Mouse (Mus musculus) layer of hippocampus, adult 11-12 months (tissue): ENCODE measurements around the gene Esyt3.

ENCODE experiments used
- DNase-seq: peaks from one replicate; pipeline ENCODE4 v3.0.0; 2022; ENCODE audit warnings: low spot score

Esyt3 gene

DNA sequence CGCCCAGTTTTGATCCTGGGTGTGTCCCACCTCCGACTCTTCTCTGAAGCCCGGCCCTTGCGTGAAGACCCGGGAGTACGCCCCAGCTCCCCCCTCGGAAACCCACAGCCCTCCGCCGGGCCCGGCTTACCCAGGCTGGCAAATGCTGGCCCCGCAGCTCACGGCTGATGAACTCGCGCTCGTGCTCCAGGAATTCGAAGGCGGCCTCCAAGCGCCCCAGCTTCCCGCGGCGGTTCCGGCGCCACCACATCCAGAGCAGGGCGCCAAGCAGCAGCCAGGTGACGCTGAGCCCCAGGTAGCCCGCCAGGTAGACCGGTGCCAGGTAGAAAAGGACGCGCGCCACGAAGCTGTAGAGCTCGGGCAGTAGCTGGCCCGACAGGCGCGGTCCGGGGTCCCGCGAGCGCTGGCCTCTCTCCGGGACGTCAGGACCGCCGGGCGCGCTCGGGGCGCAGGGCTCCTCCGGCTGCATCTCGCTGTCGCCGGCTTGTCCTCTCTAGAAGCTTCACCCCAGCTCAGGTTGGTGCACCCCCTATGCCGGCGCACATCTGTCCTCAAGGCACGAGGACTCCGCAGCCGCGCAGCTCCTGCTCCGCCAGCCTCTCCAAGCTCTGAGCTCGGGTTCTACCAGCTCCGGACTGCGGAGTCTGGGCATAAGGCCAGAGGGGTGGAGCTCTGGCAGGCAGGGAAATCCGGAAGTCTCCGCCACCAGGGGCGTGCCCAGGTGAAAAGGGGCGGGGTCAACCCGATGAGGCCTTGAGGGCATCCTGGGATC, at the start of gene Esyt3:
TSS of gene Esyt3 (minus strand) at position 637 of the 772 bp plus-strand sequence.
- DNase-seq, result peak; percentile 26

- no peak for DNase-seq
Measured at GRCm38 (mm10) chr9:99401288-99401974, 43.1 kb upstream of the Esyt3 start.

DNA sequence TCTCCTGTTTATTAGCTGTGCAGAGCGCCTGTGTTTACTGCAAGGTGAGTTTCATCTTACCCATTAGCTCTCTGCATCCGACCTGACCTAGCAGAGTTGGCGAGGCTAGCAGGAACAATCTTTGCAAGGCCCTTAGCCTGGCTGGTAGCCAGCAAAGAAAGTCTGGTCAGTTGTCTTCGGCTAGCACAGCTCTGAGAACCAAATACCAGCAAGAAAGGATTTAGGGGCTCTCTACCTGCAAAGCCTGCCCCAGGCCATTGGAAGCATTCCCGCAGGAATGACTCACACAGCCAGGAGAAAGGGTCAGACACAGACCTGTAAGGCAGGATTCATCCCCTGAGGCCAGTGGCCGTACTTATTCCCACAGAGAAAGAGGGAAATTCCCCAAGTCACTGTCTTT, 42.4 kb upstream of the Esyt3 start:
- DNase-seq, result no peak

DNA sequence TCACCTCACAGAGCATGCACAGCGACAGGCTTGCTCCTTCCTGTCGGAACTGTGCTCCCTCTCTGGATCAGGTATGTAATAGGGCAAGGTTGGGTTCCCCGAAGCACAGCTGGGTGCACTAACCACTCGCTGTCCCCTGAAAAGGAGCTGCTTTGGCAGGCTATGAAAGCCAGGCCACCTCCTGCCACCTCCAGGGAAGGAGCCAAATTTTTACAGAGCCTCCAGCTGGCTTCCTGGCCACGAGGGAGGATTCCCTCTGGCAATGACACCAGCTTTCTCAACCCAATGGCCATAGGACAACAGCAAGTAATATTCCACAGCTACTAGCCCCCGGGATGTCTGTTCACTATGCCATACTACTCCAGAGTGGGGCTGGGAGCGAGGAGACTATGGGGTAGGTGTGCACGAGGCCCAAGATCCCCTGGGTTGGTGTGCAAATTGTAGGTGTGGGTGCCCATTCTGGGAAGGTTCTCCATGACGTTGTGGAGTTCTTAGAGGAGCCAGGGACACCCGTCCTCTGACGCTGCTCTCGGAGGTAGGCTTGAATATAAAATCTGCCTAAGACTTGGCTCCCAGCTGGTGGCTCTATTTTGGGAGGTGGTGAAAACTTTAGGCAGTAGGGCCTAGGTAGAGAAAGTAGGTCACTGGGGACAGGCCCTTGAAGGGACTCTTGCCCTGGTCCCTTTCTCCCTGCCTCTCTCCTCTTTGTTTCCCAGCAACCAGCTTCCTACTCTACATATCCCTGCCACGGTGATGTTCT, 38.9 kb upstream of the Esyt3 start:
- DNase-seq, result no peak

DNA sequence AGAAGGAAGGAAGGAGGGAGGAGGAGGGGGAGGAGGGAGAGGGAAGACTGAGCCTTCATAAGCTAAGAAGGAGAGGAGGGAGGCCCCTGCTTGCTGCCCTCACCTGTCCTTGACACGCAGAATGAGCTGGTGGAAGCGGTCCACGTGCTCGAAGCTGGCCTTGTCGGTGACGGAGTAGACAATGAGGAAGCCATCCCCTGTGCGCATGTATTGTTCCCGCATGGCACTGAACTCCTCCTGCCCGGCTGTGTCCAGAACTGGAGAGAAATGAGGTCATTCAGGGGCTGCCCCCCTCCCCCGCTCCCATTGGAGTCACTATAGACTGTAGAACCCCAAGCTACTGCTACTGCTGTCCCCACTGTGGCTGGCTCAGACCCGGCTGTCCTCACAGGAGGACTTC, 36.0 kb upstream of the Esyt3 start:
- no peak for DNase-seq

DNA sequence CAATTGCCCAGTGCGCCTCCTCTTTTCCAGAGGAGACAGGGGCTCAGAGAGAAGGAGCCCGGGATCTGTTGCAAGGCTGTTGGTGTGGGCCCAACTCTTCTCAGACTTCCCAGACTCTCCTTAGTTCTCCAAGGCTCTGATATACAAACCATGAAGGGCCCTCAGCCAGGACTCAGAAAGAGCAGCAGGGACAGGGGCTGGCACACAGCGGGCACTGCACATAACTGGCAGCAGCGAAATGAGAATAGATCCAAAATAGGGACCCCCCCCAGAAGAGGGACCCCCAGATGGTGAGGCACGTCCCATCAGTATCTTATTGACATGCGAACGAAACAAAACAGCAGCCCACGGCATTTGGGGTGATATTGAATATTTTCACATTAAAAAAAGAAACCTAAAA, 34.8 kb upstream of the Esyt3 start:
- DNase-seq, result no peak

- no peak for DNase-seq
Measured at GRCm38 (mm10) chr9:99391557-99391956, 33.2 kb upstream of the Esyt3 start.

DNA sequence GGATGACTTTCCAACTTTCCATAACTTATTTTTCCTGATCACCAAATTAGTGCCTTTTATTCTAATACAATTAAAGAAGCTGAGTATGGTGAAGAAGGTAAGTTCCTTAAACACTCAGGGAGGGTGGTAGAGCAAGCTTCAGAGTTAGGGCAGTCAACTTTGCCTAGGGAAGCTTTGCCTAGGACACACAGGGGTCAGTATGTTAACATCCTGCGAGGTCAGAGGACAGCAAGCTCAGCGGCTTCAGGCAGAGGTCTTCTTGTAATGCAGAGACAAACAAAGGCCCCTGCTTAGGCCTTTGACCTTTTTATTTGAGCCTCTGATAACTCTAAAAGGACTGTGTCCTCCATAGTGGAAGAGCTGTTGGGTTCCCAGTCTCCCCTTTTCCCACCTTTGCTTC, 32.4 kb upstream of the Esyt3 start:
- no peak for DNase-seq

DNA sequence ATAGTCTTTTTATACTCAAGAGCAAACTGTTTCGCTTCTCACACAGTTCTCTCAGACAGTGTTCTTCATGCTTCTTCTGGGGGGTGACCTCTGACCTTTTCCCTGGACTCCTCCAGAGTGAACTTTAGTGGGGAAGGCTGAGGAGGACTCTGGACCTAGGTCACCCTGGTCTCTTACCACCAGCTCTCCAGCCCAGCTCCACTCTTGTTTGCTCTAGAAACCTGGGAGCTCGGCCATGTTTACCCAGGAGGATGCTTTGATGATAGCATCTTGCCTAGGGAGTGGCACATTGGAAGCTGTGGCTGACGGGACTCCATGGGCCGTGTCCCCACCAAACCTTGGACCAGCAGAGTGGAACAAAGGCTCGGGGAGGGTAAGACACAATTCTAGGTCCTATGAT, 31.8 kb upstream of the Esyt3 start:
- DNase-seq, result peak; percentile 3

GRCm38 (mm10) chr9:99389506-99389905, 31.1 kb upstream of the Esyt3 start:
- peak; percentile 7 for DNase-seq

- DNase-seq, result peak; percentile 17
Measured at GRCm38 (mm10) chr9:99388856-99389255, 30.5 kb upstream of the Esyt3 start.

DNA sequence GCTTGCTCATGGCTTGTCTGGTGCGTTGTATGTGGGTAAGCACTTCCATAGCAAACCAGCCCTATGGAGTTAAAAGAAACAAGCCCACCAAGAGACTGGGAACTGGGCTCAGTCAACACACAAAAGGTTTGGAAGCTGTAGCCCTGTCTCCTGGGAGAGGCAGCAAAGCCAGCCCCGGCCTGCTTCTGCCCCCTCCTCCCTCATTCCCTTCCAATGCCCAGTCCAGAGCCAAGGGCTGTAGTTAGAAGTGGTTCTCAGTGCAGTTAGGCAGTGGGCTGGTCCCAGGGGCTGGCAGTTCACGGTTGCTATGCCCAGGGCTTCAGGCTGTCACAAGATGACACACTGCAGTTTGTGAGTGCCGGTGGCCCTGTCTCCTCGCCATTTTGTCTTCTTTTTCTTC, 29.7 kb upstream of the Esyt3 start:
- DNase-seq, result peak; percentile 42

DNA sequence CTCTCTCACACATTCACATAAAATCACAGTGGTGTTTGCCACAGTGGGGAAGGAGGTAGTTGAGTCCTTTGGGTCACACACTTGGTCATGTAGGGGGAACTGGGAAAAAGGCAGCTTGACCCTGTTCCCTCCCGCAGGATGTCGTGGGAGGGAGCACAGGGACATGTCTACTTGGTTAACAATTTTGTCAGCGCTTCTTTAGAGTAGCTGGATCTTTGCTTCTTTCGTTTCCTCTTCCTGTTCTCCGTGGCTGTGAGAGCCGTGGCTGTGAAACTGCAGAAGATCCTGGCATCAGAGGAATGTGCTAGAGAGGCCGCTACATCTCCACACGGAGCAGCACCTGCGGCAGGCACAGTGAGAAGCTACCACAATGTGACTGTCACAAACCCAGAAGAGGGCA, 24.2 kb upstream of the Esyt3 start:
- peak; percentile 37 for DNase-seq

- DNase-seq, result no peak
Measured at GRCm38 (mm10) chr9:99379194-99379593, 20.8 kb upstream of the Esyt3 start.

- peak; percentile 73 for DNase-seq
Measured at GRCm38 (mm10) chr9:99376591-99377418, 18.4 kb upstream of the Esyt3 start.

DNA sequence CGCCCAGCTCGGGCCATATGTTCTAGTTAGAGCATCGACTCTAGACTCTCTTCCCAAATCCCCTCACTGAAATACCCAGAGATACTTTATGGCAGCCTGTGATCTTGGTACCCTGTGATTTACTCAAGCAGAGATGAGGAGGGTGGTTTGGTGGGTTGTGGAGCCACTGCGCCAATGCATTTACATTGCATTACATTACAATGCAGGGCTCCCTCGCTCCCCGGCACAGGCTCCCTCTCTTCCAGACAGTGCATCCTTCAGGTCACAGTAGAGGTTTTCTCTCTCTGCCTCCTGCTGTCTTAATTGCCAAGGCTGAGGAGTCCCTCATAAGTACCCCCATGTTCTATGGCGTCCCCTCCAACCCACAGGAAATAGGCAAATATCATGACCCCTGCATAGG, 10.1 kb upstream of the Esyt3 start:
- DNase-seq, result no peak

- no peak for DNase-seq
Measured at GRCm38 (mm10) chr9:99365906-99366305, 7.5 kb upstream of the Esyt3 start.

DNA sequence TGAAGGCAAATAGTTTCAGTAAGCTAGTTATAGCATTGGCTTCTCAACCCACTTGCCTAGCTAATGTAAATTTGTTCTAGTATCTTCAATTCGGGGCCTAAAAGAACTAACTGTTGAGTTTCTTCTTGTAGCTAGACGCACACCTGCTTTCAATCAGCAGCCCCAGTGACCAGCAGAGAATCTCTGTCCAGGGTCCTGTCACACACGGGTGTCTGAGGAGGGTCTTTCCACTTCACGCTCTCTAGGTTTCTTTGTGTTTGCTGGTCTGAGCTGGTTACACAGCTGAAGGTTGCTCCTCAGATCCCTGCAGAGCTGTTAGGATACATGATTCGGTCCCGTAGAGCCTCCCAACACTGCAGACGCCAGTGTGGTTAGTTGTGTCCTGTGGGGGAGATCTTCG, 4.7 kb upstream of the Esyt3 start:
- no peak for DNase-seq

DNA sequence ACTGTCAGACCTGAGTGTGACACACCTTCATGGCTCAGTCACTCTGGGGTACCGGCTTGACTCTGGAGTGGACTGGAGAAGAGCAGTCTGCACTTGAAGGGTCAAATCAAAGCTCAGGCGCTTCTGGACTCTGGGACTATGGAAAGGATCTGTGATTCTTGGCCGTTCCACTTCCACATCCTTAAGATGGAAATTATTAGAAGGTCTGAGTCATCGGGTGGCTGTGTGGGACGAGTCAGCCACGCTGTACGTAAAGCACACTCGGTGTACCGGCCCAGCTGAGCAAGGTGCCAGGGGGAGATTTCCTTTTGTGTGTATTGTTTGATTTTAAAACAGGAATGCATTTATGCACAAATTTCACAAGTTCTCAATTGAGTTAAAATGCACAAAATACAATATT, 3.6 kb upstream of the Esyt3 start:
- no peak for DNase-seq

DNA sequence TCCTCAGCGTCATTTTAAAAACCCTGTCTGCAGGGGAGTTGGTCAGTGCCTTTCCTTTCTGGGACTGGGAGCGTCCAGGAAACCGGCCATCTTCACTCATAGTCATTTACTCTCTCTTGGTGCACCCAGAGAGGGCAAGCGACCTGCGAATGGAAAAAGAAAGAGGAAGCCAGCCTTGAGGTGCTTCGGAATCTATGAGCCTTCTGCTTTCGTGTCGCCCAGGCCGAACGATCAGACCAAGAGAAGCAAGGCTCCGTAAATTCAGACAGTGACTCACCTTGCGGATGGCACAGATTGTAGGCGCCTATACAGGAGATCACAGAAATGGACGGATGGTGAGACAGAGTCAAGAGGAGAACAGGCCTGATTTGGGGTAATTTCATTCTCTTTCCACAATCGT, 655 bp upstream of the Esyt3 start:
- DNase-seq, result no peak

- DNase-seq, result no peak
Measured at GRCm38 (mm10) chr9:99357561-99357920, 816 bp downstream of the Esyt3 start.

- DNase-seq, result no peak
Measured at GRCm38 (mm10) chr9:99355971-99356370, 2.4 kb downstream of the Esyt3 start.
